Mouse (Mus musculus): ENCODE measurements around the gene Gm42957. TPM values are rescaled to one million over a fixed set of nuclear protein-coding genes. Genes with fewer than 3 reads are reported as not detected.

Gm42957 gene
- total RNA-seq (2021) = under 1 TPM; 0.17 to 0.66 TPM

DNA sequence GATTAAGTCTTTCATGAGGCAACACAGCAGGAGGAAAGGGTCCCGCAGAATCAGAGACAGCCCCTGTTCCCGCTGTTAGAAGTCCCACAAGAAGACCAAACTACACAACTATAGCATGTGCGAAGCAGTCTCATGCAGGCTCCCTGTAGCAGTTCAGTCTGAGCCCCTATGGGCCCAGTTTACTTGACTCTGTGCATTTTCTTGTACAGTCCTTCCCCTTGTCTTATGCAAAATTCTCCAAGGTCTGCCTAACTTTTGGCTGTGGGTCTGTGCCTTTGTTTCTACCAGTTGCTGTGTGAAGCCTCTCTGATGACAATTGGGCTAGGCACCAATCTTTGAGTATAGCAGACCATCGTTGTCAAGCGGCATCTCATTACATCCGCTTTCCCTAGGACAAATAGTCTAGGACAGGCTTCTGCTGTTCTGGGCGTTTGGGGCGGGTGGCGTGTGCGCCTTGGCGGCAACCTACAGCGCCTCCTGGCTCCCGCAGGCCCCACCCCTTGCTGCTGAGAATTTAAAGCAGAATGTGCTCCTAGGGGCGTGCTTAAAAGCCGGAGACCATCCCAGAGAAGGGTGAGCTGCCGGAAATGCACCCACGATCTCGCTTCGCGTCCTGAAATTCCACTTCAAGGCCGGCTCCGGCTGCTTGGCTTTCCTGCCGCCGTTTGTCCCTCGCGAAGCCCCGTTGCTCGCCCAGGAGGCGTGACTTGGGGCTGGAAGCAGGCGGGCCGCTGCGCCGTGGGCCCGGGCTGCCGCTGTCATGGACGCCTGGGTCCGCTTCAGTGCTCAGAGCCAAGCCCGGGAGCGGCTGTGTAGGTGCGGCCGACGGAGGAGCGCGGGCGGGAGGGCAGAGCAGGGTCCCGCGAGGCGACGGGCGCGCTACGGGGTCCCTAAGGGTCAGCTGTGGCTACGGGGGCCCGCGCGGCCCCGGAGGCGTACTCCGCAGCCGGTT lies at the start of gene Gm42957, which contains the start of gene Pex11b:
Gm42957 (plus strand) TSS at position 547 of the 952 bp plus-strand sequence.
Pex11b (plus strand) TSS at position 449 of the 952 bp plus-strand sequence.
- DNase-seq (ENCODE audit: low spot score in 2 of 2) = peak; percentile 93 to 94
- intact Hi-C loops (cut with DNase I) = loop anchor here (2.0 to 10.0 kb wide), 2 partner anchors 50 to 84 kb away; no protein-coding TSS in a partner anchor

DNA sequence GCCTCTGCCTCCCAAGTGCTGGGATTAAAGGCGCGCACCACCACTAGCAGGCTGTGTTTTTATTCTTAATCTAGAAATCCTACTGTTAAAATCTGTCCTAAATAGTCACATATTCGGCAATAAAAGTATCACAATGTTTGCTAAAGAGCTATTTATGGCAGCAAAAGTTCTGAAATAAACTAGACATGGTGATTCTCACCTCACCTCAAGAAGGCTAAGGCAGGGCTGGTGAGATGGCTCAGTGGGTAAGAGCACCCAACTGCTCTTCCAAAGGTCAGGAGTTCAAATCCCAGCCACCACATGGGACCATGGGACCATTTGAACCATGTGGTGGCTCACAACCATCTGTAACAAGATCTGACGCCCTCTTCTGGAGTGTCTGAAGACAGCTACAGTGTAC lies 44.6 kb upstream of the Gm42957 start:
- DNase-seq (ENCODE audit: low spot score in 2 of 2) = no peak
- intact Hi-C loops (cut with DNase I) = no loop called here

DNA sequence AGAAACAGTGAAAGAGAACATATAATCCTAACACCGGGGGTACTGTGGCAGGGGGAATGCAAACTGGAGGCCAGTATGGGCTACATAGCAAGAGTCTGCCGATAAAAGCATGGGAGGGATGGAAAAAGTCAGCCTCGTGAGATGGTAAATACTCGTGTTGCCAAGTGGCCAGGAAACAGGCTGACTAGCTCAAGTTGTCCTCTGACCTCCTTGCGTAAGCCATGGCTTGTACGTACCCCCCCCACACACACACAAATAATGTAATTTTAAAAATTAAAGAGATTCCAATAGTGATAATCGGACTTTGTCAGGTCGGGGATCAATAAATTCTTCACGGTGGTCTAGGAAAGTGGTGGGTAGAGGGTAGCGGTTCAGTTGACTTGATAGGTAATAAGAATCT lies 41.9 kb upstream of the Gm42957 start:
- intact Hi-C loops (cut with DNase I) = no loop called here
- DNase-seq (ENCODE audit: low spot score in 2 of 2) = no peak

DNA sequence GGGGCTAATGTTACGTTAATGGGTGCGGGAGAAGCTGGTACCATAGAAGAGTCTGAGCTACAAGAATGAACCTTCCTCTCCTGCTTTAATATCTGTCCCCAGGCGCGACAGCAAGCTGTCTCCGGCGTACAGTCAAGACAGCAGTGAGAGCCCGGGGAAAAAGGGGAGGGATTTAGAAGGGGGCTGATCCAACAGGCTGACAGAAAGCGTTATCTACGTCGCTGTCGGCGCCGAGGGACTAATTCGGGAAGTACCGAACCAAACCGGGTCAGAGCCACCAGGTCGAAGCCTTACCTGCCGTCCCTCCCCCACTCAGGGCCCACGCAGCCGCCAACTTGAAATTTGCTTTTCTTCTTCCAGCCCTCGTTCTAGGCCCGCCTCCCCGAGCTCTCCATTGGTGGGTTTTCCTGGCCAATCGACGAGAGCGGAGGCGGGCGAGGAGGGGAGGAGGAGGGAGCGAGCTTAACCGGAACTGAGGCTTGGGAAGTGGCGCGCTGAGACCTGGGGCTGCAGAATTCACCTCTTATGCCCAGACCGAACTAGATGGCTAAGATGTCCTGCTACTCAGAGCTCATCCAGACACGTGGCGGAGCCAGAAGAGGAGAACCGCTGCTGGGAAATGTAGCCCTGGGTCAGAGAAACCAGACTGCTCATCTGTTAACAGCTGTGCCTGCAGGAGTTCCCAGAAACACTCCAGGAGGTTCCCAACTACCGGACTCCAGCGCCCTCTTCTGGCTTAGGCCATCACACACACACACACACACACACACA lies 41.3 kb upstream of the Gm42957 start, which contains the start of gene Polr3gl:
Polr3gl (minus strand) TSS at position 392 of the 771 bp plus-strand sequence.
- DNase-seq (ENCODE audit: low spot score in 2 of 2) = peak; percentile 94 to 95
- intact Hi-C loops (cut with DNase I) = no loop called here

DNA sequence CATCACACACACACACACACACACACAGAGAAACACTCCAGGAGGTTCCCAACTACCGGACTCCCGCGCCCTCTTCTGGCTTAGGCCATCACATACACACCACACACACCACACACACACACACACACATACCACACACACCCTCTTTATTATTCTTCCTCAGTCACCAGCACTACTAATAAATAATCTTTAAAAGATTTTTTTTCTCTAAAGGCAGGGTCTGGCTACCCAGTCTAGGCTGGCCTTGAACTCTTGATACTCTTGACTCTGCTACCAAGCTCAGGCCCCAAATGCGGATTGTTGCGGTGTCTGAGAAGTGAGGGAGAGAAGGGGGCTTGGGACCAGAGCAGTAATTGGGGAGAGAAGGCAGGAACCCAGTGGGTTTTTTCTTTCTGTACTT lies 40.4 kb upstream of the Gm42957 start:
- intact Hi-C loops (cut with DNase I) = loop anchor here (5.0 kb wide), 2 partner anchors 318 to 333 kb away; partner anchors contain the start of gene Hist2h4

DNA sequence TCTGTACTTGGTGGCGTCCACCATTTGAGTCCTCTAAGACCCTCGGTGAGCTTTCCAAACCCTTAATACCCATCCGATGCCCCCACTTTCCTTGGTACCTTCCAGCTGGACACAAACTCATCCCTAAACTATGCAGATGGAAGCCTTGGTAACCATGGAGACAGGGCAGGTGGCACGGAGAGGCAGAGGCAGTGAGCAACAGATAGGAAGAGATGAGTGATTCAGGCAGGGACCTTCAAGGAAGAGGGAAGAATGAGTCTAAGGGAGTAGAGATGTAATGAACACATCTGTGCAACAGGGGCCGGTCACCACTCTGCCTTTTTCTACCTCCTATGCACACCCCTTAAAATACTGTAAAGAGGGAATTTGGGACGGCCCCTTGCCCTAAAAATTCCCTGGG lies 39.6 kb upstream of the Gm42957 start:
- peak; percentile 50 to 56 for DNase-seq (ENCODE audit: low spot score in 2 of 2)
- intact Hi-C loops (cut with DNase I) = loop anchor here (2.0 to 5.0 kb wide), 3 partner anchors 19 to 333 kb away; partner anchors contain the start of genes Gm16253 and Hist2h4

More for the DNA sequence above, 40.4 kb upstream of the Gm42957 start:
- no peak for DNase-seq (ENCODE audit: low spot score in 2 of 2)

DNA sequence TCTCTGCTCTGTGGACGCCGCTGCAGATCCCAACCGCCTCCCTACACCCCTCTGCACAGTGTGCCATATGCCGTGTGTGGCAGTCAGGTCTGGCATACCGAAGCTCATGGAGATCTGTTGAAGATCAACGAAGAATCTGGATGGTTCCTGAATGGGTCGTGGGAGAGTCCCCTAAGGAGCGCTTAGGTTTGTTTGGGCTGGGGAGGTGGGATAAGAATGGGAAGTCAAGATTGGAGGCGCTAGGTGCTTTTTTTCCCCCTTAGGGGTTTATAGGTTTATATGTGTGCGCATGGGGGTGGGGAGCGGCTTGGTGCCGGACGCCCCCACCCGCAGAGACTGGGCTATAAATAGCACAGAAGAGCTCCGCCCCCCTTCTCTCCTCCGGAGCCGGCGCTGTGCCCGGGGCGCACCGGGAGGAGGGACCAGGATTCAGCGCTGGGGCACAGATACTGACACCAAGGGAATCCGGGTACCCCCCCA lies 39.0 kb upstream of the Gm42957 start, which contains the start of gene Ankrd34a:
Ankrd34a (plus strand) TSS at position 409 of the 480 bp plus-strand sequence.
- DNase-seq (ENCODE audit: low spot score in 2 of 2) = peak; percentile 84 to 87
- intact Hi-C loops (cut with DNase I) = loop anchor here (2.0 to 5.0 kb wide), 3 partner anchors 19 to 334 kb away; partner anchors contain the start of genes Gm16253 and Hist2h4

DNA sequence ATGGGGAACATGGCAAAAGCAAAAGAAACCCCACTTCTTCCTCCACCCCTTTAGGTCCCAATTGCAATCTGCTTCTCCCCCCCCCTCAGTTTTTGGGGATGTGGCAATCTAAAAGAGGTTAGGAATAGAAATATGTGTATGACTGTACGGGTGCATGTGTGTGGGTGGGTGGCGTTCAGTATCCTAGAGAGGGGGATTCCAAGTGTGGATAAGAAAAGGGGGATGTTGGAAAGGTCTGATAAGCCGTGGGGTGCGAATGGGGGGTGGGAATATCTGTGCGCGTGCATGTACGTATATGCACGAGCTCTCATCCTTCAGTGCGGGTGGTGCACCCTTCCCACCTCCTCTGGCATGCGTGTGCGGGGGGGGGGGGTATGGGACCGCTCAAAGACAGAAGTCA lies 38.4 kb upstream of the Gm42957 start:
- DNase-seq (ENCODE audit: low spot score in 2 of 2) = peak in 1 of 2 experiments; percentile 52
- intact Hi-C loops (cut with DNase I) = loop anchor here (2.0 to 5.0 kb wide), 3 partner anchors 20 to 335 kb away; partner anchors contain the start of genes Gm16253 and Hist2h4

DNA sequence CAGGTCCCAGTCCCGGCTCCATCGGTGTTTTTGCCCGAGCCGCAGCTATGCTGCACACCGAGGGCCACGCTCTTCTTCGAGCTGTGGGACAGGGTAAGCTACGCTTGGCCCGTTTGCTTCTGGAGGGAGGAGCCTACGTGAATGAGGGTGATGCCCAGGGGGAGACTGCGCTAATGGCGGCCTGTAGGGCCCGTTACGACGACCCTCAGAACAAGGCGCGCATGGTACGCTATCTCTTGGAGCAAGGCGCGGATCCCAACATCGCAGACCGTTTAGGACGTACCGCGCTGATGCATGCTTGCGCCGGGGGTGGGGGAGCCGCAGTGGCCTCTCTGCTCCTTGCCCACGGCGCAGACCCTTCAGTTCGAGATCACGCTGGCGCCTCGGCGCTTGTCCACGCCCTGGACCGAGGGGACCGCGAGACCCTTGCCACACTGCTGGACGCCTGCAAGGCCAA lies 37.8 kb upstream of the Gm42957 start:
- intact Hi-C loops (cut with DNase I) = loop anchor here (2.0 to 5.0 kb wide), 3 partner anchors 21 to 335 kb away; partner anchors contain the start of genes Gm16253 and Hist2h4

DNA sequence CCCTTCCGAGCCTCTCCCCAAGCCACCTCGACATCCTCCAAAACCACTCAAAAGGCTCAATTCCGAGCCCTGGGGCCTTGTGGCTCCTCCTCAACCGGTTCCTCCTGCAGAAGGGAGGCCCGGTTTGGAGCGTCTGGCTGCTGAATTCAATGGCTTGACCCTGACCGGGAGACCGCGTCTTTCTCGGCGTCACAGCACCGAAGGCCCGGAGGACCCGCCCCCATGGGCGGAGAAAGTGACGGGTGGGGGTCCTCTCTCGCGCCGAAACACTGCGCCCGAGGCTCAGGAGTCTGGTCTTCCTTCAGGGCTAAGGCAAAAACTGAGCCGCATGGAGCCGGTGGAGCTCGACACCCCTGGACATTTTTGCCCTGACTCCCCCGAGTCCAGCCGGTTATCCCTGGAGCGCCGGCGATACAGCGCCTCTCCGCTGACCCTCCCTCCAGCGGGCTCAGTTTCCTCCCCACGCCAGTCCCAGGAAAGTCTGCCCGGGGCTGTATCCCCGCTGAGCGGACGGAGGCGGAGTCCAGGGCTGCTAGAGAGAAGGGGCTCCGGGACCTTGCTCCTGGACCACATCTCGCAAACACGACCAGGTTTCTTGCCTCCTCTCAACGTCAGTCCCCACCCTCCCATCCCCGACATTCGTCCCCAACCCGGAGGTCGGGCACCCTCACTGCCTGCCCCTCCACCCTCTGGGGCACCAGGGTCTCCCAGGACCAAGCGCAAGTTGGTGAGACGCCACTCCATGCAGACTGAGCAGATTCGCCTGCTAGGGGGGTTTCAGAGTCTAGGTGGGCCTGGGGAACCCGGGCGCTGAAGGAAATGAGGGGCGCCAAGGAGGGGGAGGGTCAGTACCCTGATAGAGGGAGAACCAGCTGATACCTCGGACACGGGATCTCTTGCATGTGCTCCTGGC lies 36.9 kb upstream of the Gm42957 start:
- DNase-seq (ENCODE audit: low spot score in 2 of 2) = peak; percentile 61 to 63
- intact Hi-C loops (cut with DNase I) = loop anchor here (2.0 to 5.0 kb wide), 3 partner anchors 98 to 336 kb away; partner anchors contain the start of gene Hist2h4

More for the DNA sequence above, 37.8 kb upstream of the Gm42957 start:
- DNase-seq (ENCODE audit: low spot score in 2 of 2) = peak; percentile 50 to 67

DNA sequence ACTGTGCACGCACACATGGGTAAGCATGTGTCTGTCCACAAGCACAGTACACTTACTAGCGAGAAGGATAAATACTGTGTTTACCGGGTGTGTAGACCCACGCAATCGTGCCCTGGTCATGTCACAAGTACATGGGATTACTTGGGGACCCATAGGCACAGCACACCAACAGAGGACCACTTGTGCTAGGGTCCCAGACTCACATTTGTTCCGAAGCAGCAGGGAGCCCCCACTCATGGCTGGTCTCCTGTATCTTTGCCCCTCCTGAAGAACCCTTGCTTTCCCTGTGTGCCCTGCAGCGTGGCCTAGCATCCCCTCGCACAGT lies 36.2 kb upstream of the Gm42957 start:
- no peak for DNase-seq (ENCODE audit: low spot score in 2 of 2)
- intact Hi-C loops (cut with DNase I) = loop anchor here (2.0 to 5.0 kb wide), 3 partner anchors 98 to 337 kb away; partner anchors contain the start of gene Hist2h4

DNA sequence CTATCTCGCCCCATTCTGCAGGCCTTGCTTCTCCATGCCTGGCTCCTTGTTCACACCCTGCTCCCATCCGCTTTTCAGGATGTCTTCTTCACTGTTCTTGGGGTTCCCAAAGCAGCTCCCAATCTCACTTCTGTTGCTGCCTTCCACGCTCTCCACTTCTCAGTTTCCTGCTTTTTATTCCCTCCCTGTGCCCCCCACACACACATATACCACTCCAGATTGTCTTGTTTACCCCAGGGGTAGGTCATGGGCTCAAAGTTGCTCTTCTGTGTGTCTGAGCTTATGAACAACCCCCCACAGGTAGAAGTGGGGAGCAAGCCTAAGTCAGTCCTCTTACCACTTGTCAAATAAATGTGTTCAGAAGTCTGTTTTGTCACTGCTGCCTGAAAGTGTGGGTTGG lies 35.9 kb upstream of the Gm42957 start:
- no peak for DNase-seq (ENCODE audit: low spot score in 2 of 2)
- intact Hi-C loops (cut with DNase I) = loop anchor here (2.0 to 5.0 kb wide), 3 partner anchors 99 to 337 kb away; partner anchors contain the start of gene Hist2h4

DNA sequence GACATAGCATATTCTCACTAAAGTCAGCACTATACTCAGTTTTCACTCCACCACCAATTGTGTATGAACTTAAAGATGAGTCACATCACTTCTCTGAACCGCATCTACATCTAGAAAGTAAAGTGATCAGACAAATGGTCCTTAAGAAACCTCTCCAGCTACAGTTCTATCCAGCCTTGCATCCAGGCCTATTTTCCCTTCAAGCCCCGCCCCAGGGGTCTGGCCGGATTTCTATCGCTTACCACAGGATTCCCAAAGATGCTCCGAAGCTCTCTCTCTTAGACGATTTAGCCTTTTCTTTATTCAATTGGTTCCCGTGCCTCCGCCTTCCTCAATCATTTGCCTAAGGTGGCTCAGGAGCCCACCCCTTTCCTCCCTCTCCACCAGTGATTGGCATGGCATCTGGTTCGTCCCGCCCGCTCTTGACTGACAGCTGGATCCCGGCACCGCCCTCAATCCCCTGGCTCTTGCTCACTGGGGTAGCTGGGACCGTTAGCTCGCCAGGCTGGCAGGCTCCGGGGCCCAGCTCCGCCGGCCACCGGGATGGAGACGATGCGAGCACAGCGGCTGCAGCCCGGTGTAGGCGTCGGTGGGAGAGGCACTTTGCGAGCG lies 34.5 kb upstream of the Gm42957 start, which contains the start of gene Lix1l:
Lix1l (plus strand) TSS at position 511 of the 612 bp plus-strand sequence.
- intact Hi-C loops (cut with DNase I) = no loop called here
- peak; percentile 91 to 92 for DNase-seq (ENCODE audit: low spot score in 2 of 2)

DNA sequence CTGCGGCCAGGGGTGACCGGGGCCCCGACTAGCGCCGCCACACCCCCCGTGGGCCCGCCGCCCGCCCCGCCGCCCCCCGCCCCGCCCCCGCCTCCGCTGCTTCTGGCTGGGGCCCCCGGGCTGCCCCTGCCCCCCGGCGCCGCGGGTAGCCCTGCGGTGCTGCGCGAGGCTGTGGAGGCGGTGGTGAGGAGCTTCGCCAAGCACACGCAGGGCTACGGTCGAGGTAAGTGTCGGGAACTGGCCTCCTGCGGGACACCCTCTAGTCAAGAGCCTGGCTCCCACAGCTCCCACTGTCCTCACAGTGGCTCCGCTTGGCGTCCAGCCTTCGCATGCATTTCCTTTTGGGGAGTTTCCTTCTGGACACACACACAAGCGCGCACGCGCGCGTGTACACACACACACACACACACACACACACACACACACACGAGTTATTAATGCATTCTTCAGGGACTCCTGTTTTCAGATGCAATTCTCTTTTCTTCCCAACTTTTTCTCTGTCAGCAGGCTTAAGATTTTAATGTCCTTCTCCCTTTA lies 34.0 kb upstream of the Gm42957 start:
- intact Hi-C loops (cut with DNase I) = no loop called here
- DNase-seq (ENCODE audit: low spot score in 2 of 2) = peak; percentile 63 to 68

DNA sequence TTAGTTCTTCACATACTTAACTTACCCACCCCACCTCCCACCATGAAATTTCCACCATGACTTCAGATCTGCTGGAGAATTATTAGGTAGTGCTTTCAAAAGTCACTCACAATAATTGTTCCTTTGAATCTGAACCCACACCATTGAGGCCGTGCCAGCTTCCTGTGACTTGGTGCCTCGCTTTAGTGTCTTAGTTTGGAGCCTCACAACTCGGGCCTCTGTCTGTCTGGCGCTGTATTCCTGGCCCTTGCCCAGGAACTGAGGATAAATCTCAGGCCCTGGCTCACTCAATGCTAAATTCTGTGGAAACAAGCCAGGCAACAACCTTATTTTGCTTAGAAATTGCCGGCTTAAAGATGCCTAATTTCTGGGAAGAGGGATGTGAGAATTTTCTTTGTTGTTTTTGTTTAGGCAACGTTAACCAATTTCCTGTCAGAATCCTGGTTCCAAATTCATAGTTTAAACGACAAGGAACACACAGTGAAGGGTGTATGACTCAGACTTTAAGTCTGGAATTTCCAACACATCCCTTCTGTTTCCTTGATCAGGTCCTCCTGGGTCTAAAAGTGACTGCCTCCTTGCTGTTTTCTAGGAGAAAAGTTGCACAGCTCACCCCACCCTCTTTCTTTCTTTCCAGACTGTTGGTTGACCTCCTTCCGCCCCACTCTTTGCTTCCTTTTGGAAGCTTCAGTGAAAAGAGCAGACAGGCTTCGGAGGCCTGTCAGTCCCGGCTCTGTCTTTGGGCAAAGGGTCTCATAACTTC lies 33.2 kb upstream of the Gm42957 start:
- intact Hi-C loops (cut with DNase I) = loop anchor here (2.0 kb wide), 1 partner anchor 27 kb away; the partner anchor contains the start of gene Rbm8a
- no peak for DNase-seq (ENCODE audit: low spot score in 2 of 2)

DNA sequence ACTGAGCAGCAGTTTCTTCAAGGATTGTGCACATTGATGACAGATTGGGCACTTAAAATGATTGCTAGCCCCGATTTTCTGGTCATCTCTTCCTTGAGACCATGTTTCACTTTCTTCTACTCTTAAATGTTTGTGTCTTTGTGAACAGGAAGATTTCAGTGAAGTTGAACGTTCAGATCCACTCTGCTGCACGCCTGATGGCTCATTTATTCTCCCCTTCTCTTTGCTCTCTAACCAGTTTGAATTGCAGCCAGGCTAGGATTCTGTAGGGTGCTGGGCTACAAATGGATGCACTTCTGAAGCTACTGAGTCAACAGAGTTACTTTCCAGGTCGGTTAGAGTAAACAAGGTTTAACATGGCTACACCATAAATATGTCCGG lies 32.6 kb upstream of the Gm42957 start:
- no peak for DNase-seq (ENCODE audit: low spot score in 2 of 2)
- intact Hi-C loops (cut with DNase I) = loop anchor here (2.0 kb wide), 1 partner anchor 26 kb away; the partner anchor contains the start of gene Rbm8a
